Mouse (Mus musculus) macrophage (primary cell): ENCODE data around the gene Abo. TPM values are rescaled to one million over a fixed set of nuclear protein-coding genes. Genes with fewer than 3 reads are reported as not detected.

Experiments used
- polyA plus RNA-seq: library from polyadenylated mRNA; stranded (reverse); fragments of 250-400 nt; gene quantifications from 3 replicates; pipeline ENCODE4 v1.2.4, GENCODE M21; 2018; ENCODE audit warnings: inconsistent platforms

Gene Abo
- polyA plus RNA-seq, 1 experiment from 2014 or later = not detected

Other genes with a start within 250 kb of the Abo start
- 0.51 TPM in 1 of 3 replicates, not detected in the others for gene Fam69b, start 236.5 kb downstream of the Abo start, polyA plus RNA-seq
- not detected in 3 replicates for gene Lcn4, start 193.7 kb downstream of the Abo start, polyA plus RNA-seq
- 16.4 to 25.2 TPM (median 21.2 TPM) in 3 replicates for gene Surf6, start 37.9 kb upstream of the Abo start, polyA plus RNA-seq
- gene Med22, start 45.7 kb upstream of the Abo start, polyA plus RNA-seq = 14.4 to 39.2 TPM (median 31.3 TPM) in 3 replicates
- 1,034 to 1,136 TPM (median 1,099 TPM) in 3 replicates for gene Rpl7a, start 45.8 kb upstream of the Abo start, polyA plus RNA-seq
- gene Surf2, start 51.4 kb upstream of the Abo start, polyA plus RNA-seq = 25.6 to 50.5 TPM (median 36.1 TPM) in 3 replicates
- 55.2 to 73.5 TPM (median 59.6 TPM) in 3 replicates for gene Surf1, start 51.6 kb upstream of the Abo start, polyA plus RNA-seq
- 126 to 164 TPM (median 160 TPM) in 3 replicates for gene Surf4, start 68.9 kb upstream of the Abo start, polyA plus RNA-seq
- gene Stkld1, start 69.1 kb upstream of the Abo start, polyA plus RNA-seq = 0.30 to 0.79 TPM (median 0.44 TPM) in 3 replicates
- gene Rexo4, start 99.4 kb upstream of the Abo start, polyA plus RNA-seq = 33.6 to 77.4 TPM (median 33.7 TPM) in 3 replicates
- not detected in 3 replicates for gene Adamts13, start 108.4 kb upstream of the Abo start, polyA plus RNA-seq
- 10.7 to 20.4 TPM (median 18.3 TPM) in 3 replicates for gene Cacfd1, start 144.9 kb upstream of the Abo start, polyA plus RNA-seq
- gene Slc2a6, start 163.0 kb upstream of the Abo start, polyA plus RNA-seq = 2.9 to 43.2 TPM (median 3.8 TPM) in 3 replicates
- not detected in 3 replicates for gene Mymk, start 207.2 kb upstream of the Abo start, polyA plus RNA-seq
- not detected in 3 replicates for gene Adamtsl2, start 214.4 kb upstream of the Abo start, polyA plus RNA-seq